In the genomic region with DNA sequence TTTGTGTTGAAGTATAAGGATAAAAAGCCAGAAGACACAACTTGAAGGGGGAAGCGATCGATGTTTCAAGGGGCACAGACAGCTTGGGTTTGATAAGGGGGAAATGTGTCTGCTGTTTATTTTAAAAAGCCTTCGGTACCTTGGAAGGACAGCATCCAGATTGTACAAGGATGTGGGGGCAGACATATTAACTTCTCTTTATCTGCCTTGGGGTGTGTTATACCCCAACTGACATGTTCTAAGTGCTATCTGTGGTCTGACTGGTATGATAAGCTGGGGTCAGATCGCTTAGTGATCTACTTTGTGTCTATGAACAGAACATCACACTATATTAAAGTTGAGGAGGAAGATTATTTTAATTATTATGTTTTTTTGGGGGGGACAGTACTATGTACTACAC, we compare ENCODE assay signal across 34 mouse cellular contexts.
"Had no signal": no experiment of that assay in that cellular context is flagged by ENCODE, and none has a peak within 500 bp of the region (broad histone marks: within the 10 kb centered on the region; RNA-seq: fewer than 3 reads in every experiment).

No protein-coding gene starts in this region.

- H3K27me3 ChIP-seq: heart, embryonic 12.5 days; heart, embryonic 13.5 days; heart, embryonic 15.5 days; hindbrain, embryonic 12.5 days; hindbrain, embryonic 13.5 days; hindbrain, embryonic 15.5 days; intestine, embryonic 15.5 days; kidney, embryonic 15.5 days had no signal

- H3K9ac ChIP-seq: heart, embryonic 12.5 days; heart, embryonic 13.5 days; heart, embryonic 15.5 days; hindbrain, embryonic 12.5 days; hindbrain, embryonic 13.5 days; hindbrain, embryonic 14.5 days; hindbrain, embryonic 15.5 days; intestine, embryonic 15.5 days; kidney, embryonic 15.5 days had no signal

- H3K4me2 ChIP-seq: heart, embryonic 12.5 days; heart, embryonic 13.5 days; heart, embryonic 15.5 days; hindbrain, embryonic 12.5 days; hindbrain, embryonic 13.5 days; hindbrain, embryonic 14.5 days; hindbrain, embryonic 15.5 days; intestine, embryonic 15.5 days; kidney, embryonic 15.5 days had no signal

- H3K36me3 ChIP-seq: heart, embryonic 12.5 days; heart, embryonic 13.5 days; heart, embryonic 15.5 days; hindbrain, embryonic 10.5 days; hindbrain, embryonic 12.5 days; hindbrain, embryonic 13.5 days; hindbrain, embryonic 15.5 days; intestine, embryonic 15.5 days; kidney, embryonic 15.5 days had no signal

- ATAC-seq: hindbrain, embryonic 16.5 days; hindbrain, postnatal 0 days; inflammation-experienced regulatory T-cells, adult 6 months; intestine, embryonic 15.5 days; intestine, embryonic 16.5 days; intestine, postnatal 0 days had no signal

- DNase-seq: heart, postnatal 10 days; heart, postnatal 14 days; heart, postnatal 36 days; heart, postnatal 4 days; kidney, adult 11 months; kidney, adult 18-20 months; kidney, adult 2 months; kidney, adult 8-10 months; kidney, adult 9 months; kidney, postnatal 10 days; kidney, postnatal 14 days; kidney, postnatal 25 days; kidney, postnatal 36 days; kidney, postnatal 4 days; layer of hippocampus, adult 9-11 months; layer of hippocampus, postnatal 36 days had no signal

- H3K9me3 ChIP-seq: heart, embryonic 12.5 days; heart, embryonic 13.5 days; heart, embryonic 15.5 days; hindbrain, embryonic 10.5 days; hindbrain, embryonic 12.5 days; hindbrain, embryonic 13.5 days; hindbrain, embryonic 15.5 days; intestine, embryonic 15.5 days; kidney, embryonic 15.5 days had no signal

- H3K4me1 ChIP-seq: heart, embryonic 12.5 days; heart, embryonic 15.5 days; hindbrain, embryonic 10.5 days; hindbrain, embryonic 12.5 days; hindbrain, embryonic 13.5 days; hindbrain, embryonic 15.5 days; intestine, embryonic 15.5 days; kidney, embryonic 15.5 days had no signal

- H3K27ac ChIP-seq: heart, embryonic 13.5 days; heart, embryonic 15.5 days; hindbrain, embryonic 10.5 days; hindbrain, embryonic 12.5 days; hindbrain, embryonic 13.5 days; hindbrain, embryonic 14.5 days; hindbrain, embryonic 15.5 days; hindbrain, postnatal 0 days; intestine, embryonic 15.5 days; kidney, embryonic 15.5 days; kidney, postnatal 0 days; layer of hippocampus, adult 2 months; left cerebral cortex, adult 2 months had no signal

- H3K4me3 ChIP-seq: heart, embryonic 12.5 days; heart, embryonic 13.5 days; heart, embryonic 15.5 days; hindbrain, embryonic 10.5 days; hindbrain, embryonic 12.5 days; hindbrain, embryonic 13.5 days; hindbrain, embryonic 15.5 days; intestine, embryonic 15.5 days; kidney, embryonic 15.5 days; layer of hippocampus, adult 2 months; left cerebral cortex, adult 2 months had no signal
